Mouse (Mus musculus) forebrain, embryonic 13.5 days (tissue): ENCODE measurements around the gene Cenpt. TPM values are rescaled to one million over a fixed set of nuclear protein-coding genes. Genes with fewer than 3 reads are reported as not detected.

Source experiments
- ATAC-seq: fragments of 200-750 bp; cut with Nextera tagmentation; 2 replicates; pipeline ENCODE4 v1.8.0; 2017
- H3K27ac ChIP-seq: fragments of 300-500 bp; sonication (generic); 2 replicates; pipeline ENCODE4 v1.5.1; 2015; ENCODE audit warnings: inconsistent platforms, mild to moderate bottlenecking, moderate library complexity
- H3K27me3 ChIP-seq: fragments of 300-500 bp; sonication (generic); 2 replicates; pipeline ENCODE4 v1.6.1; 2015; ENCODE audit warnings: mild to moderate bottlenecking, inconsistent platforms
- H3K36me3 ChIP-seq: fragments of 300-500 bp; sonication (generic); 2 replicates; pipeline ENCODE4 v1.6.1; 2015; ENCODE audit warnings: mild to moderate bottlenecking, inconsistent platforms; ENCODE audit not compliant: poor library complexity, severe bottlenecking
- H3K4me1 ChIP-seq: fragments of 300-500 bp; sonication (generic); 2 replicates; pipeline ENCODE4 v1.6.1; 2015; ENCODE audit warnings: inconsistent platforms
- H3K4me2 ChIP-seq: fragments of 300-500 bp; sonication (generic); 2 replicates; pipeline ENCODE4 v1.6.1; 2015; ENCODE audit warnings: inconsistent platforms, mild to moderate bottlenecking, moderate library complexity
- H3K4me3 ChIP-seq: fragments of 300-500 bp; sonication (generic); 2 replicates; pipeline ENCODE4 v1.5.1; 2015; ENCODE audit warnings: mild to moderate bottlenecking, inconsistent platforms
- H3K9ac ChIP-seq: fragments of 300-500 bp; sonication (generic); 2 replicates; pipeline ENCODE4 v1.6.1; 2015; ENCODE audit warnings: mild to moderate bottlenecking, inconsistent platforms
- H3K9me3 ChIP-seq: fragments of 300-500 bp; sonication (generic); replicated peaks from 2 replicates; pipeline ENCODE4 v1.6.1; 2016; ENCODE audit warnings: inconsistent platforms
- WGBS: fragments of 180-500 bp; shearing (Covaris S2); methylation state at CpG from one replicate; pipeline ENCODE4 v1.1.7; 2015; 5-methylcytosine and 5-hydroxymethylcytosine counted together
- polyA plus RNA-seq: library from polyadenylated mRNA; unstranded; fragments of >200 nt; fragmentation: Nextera tagmentation; extraction: Ambion mirVana; gene quantifications from 2 replicates; pipeline ENCODE4 v1.2.1, GENCODE M21; 2015

Cenpt gene
- polyA plus RNA-seq, 1 experiment from 2014 or later: 68.8 TPM

DNA sequence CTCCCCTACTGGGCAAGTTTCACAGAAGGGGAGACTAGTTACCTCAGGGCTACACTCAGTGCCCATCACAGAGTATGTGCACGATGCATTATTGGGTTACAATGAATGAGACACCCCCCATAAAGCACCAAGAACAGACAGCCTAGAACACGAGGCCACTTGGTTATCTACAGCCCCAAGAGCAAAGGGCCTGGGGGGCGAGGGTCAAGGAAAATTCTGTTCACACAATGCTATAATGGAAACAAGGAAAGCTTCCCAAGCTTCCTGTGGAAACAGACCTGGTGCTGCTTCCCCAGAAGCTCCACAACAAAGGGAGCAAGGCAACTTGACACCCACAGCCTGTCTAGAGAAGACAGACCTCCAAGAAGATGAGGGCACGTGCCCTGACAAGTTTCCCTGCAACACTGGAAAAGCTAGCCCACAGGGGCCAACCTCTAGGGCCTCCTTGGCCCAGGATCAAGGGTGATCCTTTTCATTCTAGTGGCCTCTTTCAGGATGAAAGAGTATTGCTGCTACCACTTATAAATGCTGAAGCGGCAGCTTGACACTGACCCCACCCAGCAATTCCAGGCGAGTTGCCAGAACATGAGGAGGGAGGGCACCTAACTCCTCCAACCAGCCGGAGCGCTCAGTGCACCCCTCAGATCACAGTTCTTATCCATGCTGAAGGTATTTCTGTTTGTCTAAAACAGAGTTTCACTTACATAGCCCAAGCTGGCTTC lies 53.8 kb downstream of the Cenpt start:
- Histone ChIP-seq H3K4me1 (peaks cover 11% of the 10 kb centered on the region), H3K9ac (no peak overlapping the region), H3K27me3 (no peaks in the 10 kb centered on the region), H3K27ac (no peak overlapping the region), H3K9me3 (no peaks in the 10 kb centered on the region), H3K4me2 (no peak overlapping the region), H3K36me3 (peaks cover 17% of the 10 kb centered on the region; the same call in 1 of the 2 replicates), H3K4me3 (no peak overlapping the region)
- ATAC-seq: no peak
- WGBS: 56% methylated on average over 8 of the region's 8 CpGs

DNA sequence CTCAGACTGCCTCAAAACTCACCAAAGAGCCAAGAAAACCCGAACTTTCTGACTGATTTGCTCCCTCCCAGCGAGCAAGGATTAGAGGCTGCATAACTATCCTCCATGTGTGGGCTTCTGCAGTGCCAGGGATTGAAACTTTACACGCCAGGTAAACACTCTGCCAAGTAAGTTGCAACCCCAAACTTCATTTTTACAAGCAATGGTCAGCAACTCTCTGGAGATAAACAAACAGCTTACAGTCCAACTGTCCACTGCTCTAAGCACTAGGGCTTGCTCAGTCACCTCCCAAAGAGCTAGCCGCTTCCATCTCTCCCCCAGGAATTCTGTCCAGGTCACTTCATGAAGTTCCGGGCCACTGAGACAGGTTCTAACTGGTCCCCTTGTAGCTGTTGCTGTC lies 54.7 kb downstream of the Cenpt start:
- H3K27ac ChIP-seq: no peak overlapping the region
- 93% methylated on average over 5 of the region's 5 CpGs for WGBS
- no peak overlapping the region for H3K4me2 ChIP-seq
- H3K27me3 ChIP-seq: no peaks in the 10 kb centered on the region
- ATAC-seq: no peak
- no peaks in the 10 kb centered on the region for H3K9me3 ChIP-seq
- H3K4me1 ChIP-seq: peaks cover 11% of the 10 kb centered on the region
- no peak overlapping the region for H3K9ac ChIP-seq
- no peak overlapping the region for H3K4me3 ChIP-seq
- H3K36me3 ChIP-seq: peaks cover 17% of the 10 kb centered on the region; the same call in 1 of the 2 replicates

DNA sequence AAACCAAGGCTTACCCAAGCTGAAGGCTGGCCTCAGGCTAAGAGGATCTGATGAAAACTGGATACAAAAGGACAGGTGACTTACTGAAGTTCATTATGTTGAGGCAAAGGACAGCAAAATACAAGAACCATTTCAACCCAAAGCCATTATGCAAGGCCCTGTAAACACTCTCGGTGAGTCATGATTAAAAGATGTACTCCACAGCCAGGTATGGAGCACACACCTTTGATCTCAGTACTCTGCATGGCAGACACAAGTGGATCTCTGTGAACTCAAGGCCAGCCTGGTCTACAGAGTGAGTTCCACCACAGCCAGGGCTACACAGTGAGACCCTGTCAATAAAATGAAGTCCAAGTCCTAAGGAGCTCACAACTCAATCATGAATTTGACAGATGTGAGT lies 57.3 kb downstream of the Cenpt start:
- WGBS: 89% methylated on average over 1 of the region's 1 CpGs
- no peak for ATAC-seq
- Histone ChIP-seq H3K9ac (no peak overlapping the region), H3K4me2 (no peak overlapping the region), H3K36me3 (peaks cover 13% of the 10 kb centered on the region; the same call in 1 of the 2 replicates), H3K27ac (no peak overlapping the region), H3K4me3 (no peak overlapping the region), H3K9me3 (no peaks in the 10 kb centered on the region), H3K4me1 (peaks cover 11% of the 10 kb centered on the region), H3K27me3 (no peaks in the 10 kb centered on the region)

Other genes with a start within 250 kb of the Cenpt start
- gene Ripor1, start 248.0 kb downstream of the Cenpt start, polyA plus RNA-seq: 17.6 and 20.6 TPM in 2 replicates
- gene Ctcf, start 216.7 kb downstream of the Cenpt start, polyA plus RNA-seq: 165 and 173 TPM in 2 replicates
- 0.62 and 0.88 TPM in 2 replicates for gene Agrp, start 215.9 kb downstream of the Cenpt start, polyA plus RNA-seq
- gene Carmil2, start 167.0 kb downstream of the Cenpt start, polyA plus RNA-seq: 5.9 and 6.4 TPM in 2 replicates
- 98.3 and 99.2 TPM in 2 replicates for gene Acd, start 152.2 kb downstream of the Cenpt start, polyA plus RNA-seq
- gene Pard6a, start 152.1 kb downstream of the Cenpt start, polyA plus RNA-seq: 42.1 and 43.6 TPM in 2 replicates
- gene 4933405L10Rik, start 145.6 kb downstream of the Cenpt start, polyA plus RNA-seq: 0.19 TPM in 1 of 2 replicates, not detected in the other
- gene Enkd1, start 145.1 kb downstream of the Cenpt start, polyA plus RNA-seq: 27.4 and 29.5 TPM in 2 replicates
- gene Gfod2, start 94.6 kb downstream of the Cenpt start, polyA plus RNA-seq: 64.7 and 65.7 TPM in 2 replicates
- 14.2 and 14.7 TPM in 2 replicates for gene Ranbp10, start 25.9 kb downstream of the Cenpt start, polyA plus RNA-seq
- gene Tsnaxip1, start 25.5 kb downstream of the Cenpt start, polyA plus RNA-seq: 0.43 and 1.00 TPM in 2 replicates
- 65.9 and 68.3 TPM in 2 replicates for gene Thap11, start 1.9 kb upstream of the Cenpt start, polyA plus RNA-seq
- 254 and 295 TPM in 2 replicates for gene Nutf2, start 7.3 kb upstream of the Cenpt start, polyA plus RNA-seq
- gene Edc4, start 27.6 kb upstream of the Cenpt start, polyA plus RNA-seq: 46.4 and 56.9 TPM in 2 replicates
- gene Nrn1l, start 40.3 kb upstream of the Cenpt start, polyA plus RNA-seq: 0.50 and 0.84 TPM in 2 replicates
- 12.8 and 14.4 TPM in 2 replicates for gene Pskh1, start 47.2 kb upstream of the Cenpt start, polyA plus RNA-seq
- gene Ctrl, start 80.6 kb upstream of the Cenpt start, polyA plus RNA-seq: 1.9 TPM in 2 replicates
- 29.0 and 29.1 TPM in 2 replicates for gene Psmb10, start 85.2 kb upstream of the Cenpt start, polyA plus RNA-seq
- 0.61 and 0.69 TPM in 2 replicates for gene Lcat, start 90.1 kb upstream of the Cenpt start, polyA plus RNA-seq
- 6.3 and 7.1 TPM in 2 replicates for gene Slc12a4, start 112.8 kb upstream of the Cenpt start, polyA plus RNA-seq
- gene Dpep3, start 126.2 kb upstream of the Cenpt start, polyA plus RNA-seq: not detected in 2 replicates
- gene Dus2, start 138.1 kb upstream of the Cenpt start, polyA plus RNA-seq: 19.0 and 20.6 TPM in 2 replicates
- gene Dpep2nb, start 152.7 kb upstream of the Cenpt start, polyA plus RNA-seq: not detected in 2 replicates
- gene Ddx28, start 158.6 kb upstream of the Cenpt start, polyA plus RNA-seq: 19.7 and 20.1 TPM in 2 replicates
- 5.2 TPM in 2 replicates for gene Nfatc3, start 205.6 kb upstream of the Cenpt start, polyA plus RNA-seq